Comparison of ENCODE assay signal across 18 mouse cellular contexts in the genomic region with DNA sequence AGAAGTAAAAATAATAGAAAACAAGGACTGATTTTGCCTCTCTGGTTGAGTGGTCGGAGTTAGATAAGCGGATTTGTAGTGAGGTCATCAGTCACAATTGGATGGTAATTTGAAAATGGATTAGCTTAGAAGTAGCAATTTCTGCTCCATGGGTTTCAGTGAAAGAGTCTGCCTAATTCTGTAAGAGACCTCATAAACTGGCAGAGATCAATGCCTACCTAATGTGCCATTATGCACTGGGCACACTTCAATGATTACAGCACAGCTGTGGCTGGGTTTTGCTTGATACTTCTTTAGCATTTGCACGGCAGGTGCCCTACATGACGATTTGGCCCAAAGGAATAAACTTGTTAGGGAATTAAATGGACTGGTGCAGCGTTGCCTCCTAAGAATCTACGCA.
DNase-seq lines count a peak whose midpoint lies in the region; ATAC-seq and TF ChIP-seq lines count a peak whose summit lies in the region.
"Had no signal": no experiment of that assay in that cellular context is flagged by ENCODE, and none has a peak within 500 bp of the region (broad histone marks: within the 10 kb centered on the region; RNA-seq: fewer than 3 reads in every experiment).

No protein-coding gene starts in this region.

- peak; percentile 84 for DNase-seq in brain, embryonic 14.5 days (ENCODE audit: low read depth)
- no peak for DNase-seq in gastrocnemius, postnatal 4 days (ENCODE audit: low spot score in 2 of 2)
- no peak for DNase-seq in urinary bladder, adult 2 months (ENCODE audit: low spot score)
- DNase-seq in thymus, postnatal 14 days, result no peak
- DNase-seq: adrenal gland, adult 2 months; cerebellum, adult 9-10 months; heart, adult 18-20 months had no signal

- H3K9ac ChIP-seq in forebrain, embryonic 12.5 days, result no peak overlapping the region
- no peak overlapping the region for H3K9ac ChIP-seq in hindbrain, embryonic 16.5 days (ENCODE audit: low read depth, low read length)
- no peak overlapping the region for H3K9ac ChIP-seq in midbrain, embryonic 16.5 days (ENCODE audit: low read depth, low read length)
- H3K9ac ChIP-seq: heart, embryonic 15.5 days; limb, embryonic 12.5 days; liver, embryonic 14.5 days had no signal

- no peak for TF ChIP-seq POLR2A in brain, embryonic 14.5 days (IDR thresholded peaks at IDR 0.05; ENCODE audit: borderline replicate concordance, extremely low read depth, insufficient read depth, insufficient read length, poor library complexity, severe bottlenecking)

- H3K4me1 ChIP-seq in forebrain, embryonic 12.5 days, result peaks cover 12% of the 10 kb centered on the region
- no peaks in the 10 kb centered on the region; the same call in 1 of the 2 replicates for H3K4me1 ChIP-seq in hindbrain, embryonic 16.5 days (ENCODE audit: control insufficient read depth, insufficient read depth, low read depth, low read length)
- H3K4me1 ChIP-seq in midbrain, embryonic 16.5 days (ENCODE audit: control insufficient read depth, insufficient read depth, low read length), result no peaks in the 10 kb centered on the region; the same call in 1 of the 2 replicates
- H3K4me1 ChIP-seq: heart, embryonic 15.5 days; megakaryocyte, embryonic 14.5 days had no signal

- H3K4me2 ChIP-seq in forebrain, embryonic 12.5 days, result no peak overlapping the region
- H3K4me2 ChIP-seq in hindbrain, embryonic 16.5 days (ENCODE audit: low read length), result no peak overlapping the region
- 0 out of 2 replicates have a peak overlapping the region, but pooled peaks have one; percentile 6 for H3K4me2 ChIP-seq in midbrain, embryonic 16.5 days (ENCODE audit: low read length)
- H3K4me2 ChIP-seq: heart, embryonic 15.5 days; limb, embryonic 12.5 days had no signal

- H3K36me3 ChIP-seq in forebrain, embryonic 12.5 days (replicated peaks), result no peaks in the 10 kb centered on the region
- no peaks in the 10 kb centered on the region for H3K36me3 ChIP-seq in hindbrain, embryonic 16.5 days (ENCODE audit: control insufficient read depth, insufficient read depth, low read length)
- no peaks in the 10 kb centered on the region for H3K36me3 ChIP-seq in midbrain, embryonic 16.5 days (ENCODE audit: control insufficient read depth, insufficient read depth, low read length)
- H3K36me3 ChIP-seq: embryonic facial prominence, embryonic 10.5 days; heart, embryonic 15.5 days; limb, embryonic 12.5 days had no signal

- no peak overlapping the region for H3K4me3 ChIP-seq in forebrain, embryonic 12.5 days (replicated peaks)
- H3K4me3 ChIP-seq in hindbrain, embryonic 16.5 days (ENCODE audit: low read length), result no peak overlapping the region
- no peak overlapping the region for H3K4me3 ChIP-seq in midbrain, embryonic 16.5 days (ENCODE audit: low read depth, low read length)
- H3K4me3 ChIP-seq: embryonic facial prominence, embryonic 10.5 days; heart, embryonic 15.5 days; left cerebral cortex, adult 2 months; limb, embryonic 12.5 days; megakaryocyte, embryonic 14.5 days had no signal

- peak; percentile 71 for ATAC-seq in forebrain, embryonic 12.5 days (ENCODE audit: low FRiP score)
- ATAC-seq in hindbrain, embryonic 16.5 days, result peak; percentile 88
- ATAC-seq in midbrain, embryonic 16.5 days, result peak; percentile 66
- ATAC-seq in granulocyte monocyte progenitor cell, adult 5-6 weeks (replicated peaks; ENCODE audit: poor library complexity, severe bottlenecking), result no peak
- ATAC-seq: lung, postnatal 0 days had no signal

- peaks cover 11% of the 10 kb centered on the region for H3K27me3 ChIP-seq in forebrain, embryonic 12.5 days
- no peaks in the 10 kb centered on the region for H3K27me3 ChIP-seq in hindbrain, embryonic 16.5 days (replicated peaks; ENCODE audit: control insufficient read depth, insufficient read depth, low read length)
- peaks cover 8% of the 10 kb centered on the region for H3K27me3 ChIP-seq in midbrain, embryonic 16.5 days (ENCODE audit: control insufficient read depth, insufficient read depth, low read depth, low read length)
- H3K27me3 ChIP-seq: heart, embryonic 15.5 days; limb, embryonic 12.5 days; megakaryocyte, embryonic 14.5 days had no signal

- 9% methylated on average over 6 of the region's 6 CpGs for WGBS in forebrain, embryonic 12.5 days
- WGBS in hindbrain, embryonic 16.5 days, result 36% methylated on average over 6 of the region's 6 CpGs
- WGBS in midbrain, embryonic 16.5 days, result 11% methylated on average over 6 of the region's 6 CpGs

- no peaks in the 10 kb centered on the region for H3K9me3 ChIP-seq in forebrain, embryonic 12.5 days
- H3K9me3 ChIP-seq in hindbrain, embryonic 16.5 days (ENCODE audit: control insufficient read depth, low read length), result no peaks in the 10 kb centered on the region
- no peaks in the 10 kb centered on the region for H3K9me3 ChIP-seq in midbrain, embryonic 16.5 days (replicated peaks; ENCODE audit: control insufficient read depth, low read length, poor library complexity, severe bottlenecking)
- H3K9me3 ChIP-seq: embryonic facial prominence, embryonic 10.5 days; heart, embryonic 15.5 days; limb, embryonic 12.5 days; megakaryocyte, embryonic 14.5 days had no signal

- no peak for TF ChIP-seq CTCF in brain, embryonic 14.5 days (IDR thresholded peaks at IDR 0.05; ENCODE audit: borderline replicate concordance, extremely low read depth, insufficient read depth, insufficient read length)

- no peak overlapping the region for H3K27ac ChIP-seq in forebrain, embryonic 12.5 days
- H3K27ac ChIP-seq in hindbrain, embryonic 16.5 days (ENCODE audit: low read depth, low read length), result no peak overlapping the region
- H3K27ac ChIP-seq in midbrain, embryonic 16.5 days (ENCODE audit: low read length), result no peak overlapping the region
- H3K27ac ChIP-seq: embryonic facial prominence, embryonic 10.5 days; heart, embryonic 15.5 days; left cerebral cortex, adult 2 months; limb, embryonic 12.5 days; liver, embryonic 14.5 days had no signal
